ENCODE assay signal across 8 mouse cellular contexts in genomic region chr11:80489172-80489881, GRCm38 (mm10). TPM values are rescaled to one million over a fixed set of nuclear protein-coding genes. Genes with fewer than 3 reads are reported as not detected.
DNase-seq lines count a peak whose midpoint lies in the region; ATAC-seq and TF ChIP-seq lines count a peak whose summit lies in the region.

No protein-coding gene starts in this region.

- 0 out of 2 replicates have a peak overlapping the region, but pooled peaks have one; percentile 9 for H3K27ac ChIP-seq in midbrain, postnatal 0 days (ENCODE audit: low read depth, low read length)

- H3K4me2 ChIP-seq in midbrain, postnatal 0 days (ENCODE audit: low read depth, low read length, poor library complexity, severe bottlenecking): no peak overlapping the region

- peak overlapping the region; percentile 24; the same call in 1 of the 2 replicates for H3K9ac ChIP-seq in midbrain, postnatal 0 days (replicated peaks; ENCODE audit: low read length, poor library complexity, severe bottlenecking)

- WGBS in midbrain, postnatal 0 days: 41% methylated on average over 12 of the region's 12 CpGs

- no peaks in the 10 kb centered on the region for H3K27me3 ChIP-seq in midbrain, postnatal 0 days (ENCODE audit: insufficient read depth, low read length)

- peak; percentile 57 for ATAC-seq in inflammation-experienced regulatory T-cells, adult 6 months
- ATAC-seq in midbrain, postnatal 0 days (ENCODE audit: low FRiP score): no peak

- TF ChIP-seq CTCF in midbrain, postnatal 0 days (IDR thresholded peaks at IDR 0.05): no peak

- H3K4me1 ChIP-seq in midbrain, postnatal 0 days (ENCODE audit: insufficient read depth, low read length): peaks cover 23% of the 10 kb centered on the region

- peak; percentile 45 for DNase-seq in gastrocnemius, postnatal 10 days
- no peak for DNase-seq in gastrocnemius, adult 8-10 months (ENCODE audit: low spot score in 2 of 2)
- peak; percentile 80 for DNase-seq in right cerebral cortex, adult 18-20 months
- DNase-seq in right cerebral cortex, postnatal 36 days (ENCODE audit: low spot score in 2 of 2): no peak
- DNase-seq in midbrain, postnatal 0 days (ENCODE audit: low spot score): no peak
- no peak for DNase-seq in spleen, postnatal 10 days (ENCODE audit: low spot score in 2 of 2)
- no peak for DNase-seq in adipocyte (ENCODE audit: low spot score)

- H3K36me3 ChIP-seq in midbrain, postnatal 0 days (ENCODE audit: insufficient read depth, low read length): no peaks in the 10 kb centered on the region

- no peak overlapping the region for H3K4me3 ChIP-seq in midbrain, postnatal 0 days (ENCODE audit: low read depth, low read length)

- H3K9me3 ChIP-seq in midbrain, postnatal 0 days (ENCODE audit: low read length): no peaks in the 10 kb centered on the region

RNA-seq across cellular contexts. Expression of gene Cdk5r1, which starts 12.5 kb away (rescaled TPM):
- total RNA-seq in gastrocnemius, postnatal 10 days (2021): 1 to 10 TPM; 5.5 to 7.2 TPM
- total RNA-seq in gastrocnemius, adult 8-10 months (2022): under 1 TPM; 0.20 to 0.43 (median 0.29) TPM
- polyA plus RNA-seq in inflammation-experienced regulatory T-cells, adult 6 months (2017; shearing (Covaris generic)): 1 to 10 TPM in 2 of 3 experiments, under 1 TPM in 1; 0.78 to 1.3 (median 1.3) TPM
- 376 and 420 TPM in 2 replicates for total RNA-seq in midbrain, postnatal 0 days (2014; rRNA removed)
- 77.3 and 85.2 TPM in 2 replicates for polyA plus RNA-seq in midbrain, postnatal 0 days (2015; fragmentation: Nextera tagmentation; extraction: Ambion mirVana)

Comparison
In these comparisons a context has a peak if more than half of its experiments do, and no peak if none do; other contexts are left out.
1. DNase-seq: peak in gastrocnemius, postnatal 10 days (single experiment) and right cerebral cortex, adult 18-20 months (single experiment); none in gastrocnemius, adult 8-10 months (0 of 2), right cerebral cortex, postnatal 36 days (0 of 2), midbrain, postnatal 0 days (single experiment), spleen, postnatal 10 days (0 of 2) and adipocyte (single experiment).
2. RNA of gene Cdk5r1, which starts 12.5 kb away (total RNA-seq): 376 to 420 TPM in midbrain, postnatal 0 days; 5.5 to 7.2 TPM in gastrocnemius, postnatal 10 days and 0.20 to 0.43 TPM in gastrocnemius, adult 8-10 months; every median in the first group is over 10 times any median in the second.